Mouse (Mus musculus) lung, postnatal 0 days (tissue): ENCODE results near the gene Timm8a2.

Source experiments
- CTCF ChIP-seq: IDR thresholded peaks from 2 replicates; pipeline ENCODE4 v1.5.1; 2016; ENCODE audit warnings: antibody characterized with exemption, mild to moderate bottlenecking
- EP300 ChIP-seq: IDR thresholded peaks from 2 replicates; pipeline ENCODE4 v1.6.1; 2016; ENCODE audit warnings: antibody characterized with exemption, mild to moderate bottlenecking, control low read depth

GRCm38 (mm10) chr14:122063599-122063998 lies 29.1 kb downstream of the Timm8a2 start:
- TF ChIP-seq CTCF (no peak), EP300 (no peak)
